Mouse (Mus musculus): ENCODE data around the gene Mcl1.
"Not testable (repeated sequence)": the region's sequence is repeated elsewhere in the genome, so short reads cannot be mapped to it uniquely, and the experiment has no call there.

The Mcl1 gene

GRCm38 (mm10) chr3:95658236-95658867, at the start of gene Mcl1:
Mcl1 (plus strand) TSS chr3:95658788.
- DNase-seq, result peak; percentile 94

GRCm38 (mm10) chr3:95609195-95609594, 49.4 kb upstream of the Mcl1 start:
- no peak for DNase-seq

GRCm38 (mm10) chr3:95613996-95614395, 44.6 kb upstream of the Mcl1 start:
- DNase-seq, result no peak

- DNase-seq, result no peak
Measured at GRCm38 (mm10) chr3:95618511-95618910, 40.1 kb upstream of the Mcl1 start.

GRCm38 (mm10) chr3:95621241-95621640, 37.3 kb upstream of the Mcl1 start:
- DNase-seq, result no peak

- not testable (repeated sequence) for DNase-seq
Measured at GRCm38 (mm10) chr3:95622421-95622820, 36.2 kb upstream of the Mcl1 start.

GRCm38 (mm10) chr3:95623551-95623950, 35.0 kb upstream of the Mcl1 start:
- no peak for DNase-seq

GRCm38 (mm10) chr3:95623991-95624515, 34.5 kb upstream of the Mcl1 start:
- DNase-seq, result not testable (repeated sequence)

GRCm38 (mm10) chr3:95624628-95625503, 33.7 kb upstream of the Mcl1 start, which contains the start of gene Ensa:
Ensa (plus strand) TSS chr3:95624993.
- peak; percentile 97 for DNase-seq

GRCm38 (mm10) chr3:95627763-95628162, 30.8 kb upstream of the Mcl1 start:
- no peak for DNase-seq

- no peak for DNase-seq
Measured at GRCm38 (mm10) chr3:95629755-95630154, 28.8 kb upstream of the Mcl1 start.

- no peak for DNase-seq
Measured at GRCm38 (mm10) chr3:95630856-95631255, 27.7 kb upstream of the Mcl1 start.

GRCm38 (mm10) chr3:95631304-95631703, 27.3 kb upstream of the Mcl1 start:
- no peak for DNase-seq

GRCm38 (mm10) chr3:95632648-95633588, 25.7 kb upstream of the Mcl1 start:
- no peak for DNase-seq

- DNase-seq, result no peak
Measured at GRCm38 (mm10) chr3:95635636-95636035, 23.0 kb upstream of the Mcl1 start.

- DNase-seq, result no peak
Measured at GRCm38 (mm10) chr3:95636072-95636471, 22.5 kb upstream of the Mcl1 start.

GRCm38 (mm10) chr3:95639694-95640093, 18.9 kb upstream of the Mcl1 start:
- peak; percentile 34 for DNase-seq

- DNase-seq, result no peak
Measured at GRCm38 (mm10) chr3:95643097-95643496, 15.5 kb upstream of the Mcl1 start.

- peak; percentile 69 for DNase-seq
Measured at GRCm38 (mm10) chr3:95645313-95646235, 13.0 kb upstream of the Mcl1 start.

GRCm38 (mm10) chr3:95648016-95648415, 10.6 kb upstream of the Mcl1 start:
- DNase-seq, result no peak

- DNase-seq, result no peak
Measured at GRCm38 (mm10) chr3:95650276-95651032, 8.1 kb upstream of the Mcl1 start.
